Mouse (Mus musculus) myocyte (in vitro differentiated cells): ENCODE measurements around the gene Utp11.

Experiments
- CEBPB ChIP-seq: IDR thresholded peaks from 2 replicates; pipeline ENCODE4 v1.6.1; 2011; ENCODE audit warnings: mild to moderate bottlenecking, moderate library complexity; ENCODE audit not compliant: poor library complexity, insufficient read depth, severe bottlenecking
- E2F4 ChIP-seq: IDR thresholded peaks from one replicate; pipeline ENCODE4 v1.6.1; 2011; ENCODE audit warnings: mild to moderate bottlenecking, control low read depth, moderate library complexity; ENCODE audit not compliant: insufficient read depth
- MAX ChIP-seq: IDR thresholded peaks from one replicate; pipeline ENCODE4 v1.6.1; 2011; ENCODE audit warnings: low read depth, mild to moderate bottlenecking, control low read depth
- MYOD1 ChIP-seq, 3 experiments: IDR thresholded peaks; one replicate each; pipeline ENCODE4 v1.6.1; 2011; ENCODE audit warnings: control low read depth in 2 of 3, low read depth in 2 of 3, mild to moderate bottlenecking in 2 of 3, moderate library complexity in 1 of 3; ENCODE audit not compliant: insufficient read length in 2 of 3, control insufficient read depth in 1 of 3
- MYOG ChIP-seq, 3 experiments: IDR thresholded peaks; one replicate each; pipeline ENCODE4 v1.6.1; 2011; ENCODE audit warnings: control low read depth in 2 of 3, low read depth in 2 of 3, mild to moderate bottlenecking in 2 of 3; ENCODE audit not compliant: insufficient read length in 2 of 3, control insufficient read depth in 1 of 3, insufficient read depth in 1 of 3
- POLR2A ChIP-seq: IDR thresholded peaks from one replicate; pipeline ENCODE4 v1.6.1; 2011; ENCODE audit warnings: low read depth, mild to moderate bottlenecking, control low read depth, moderate library complexity; ENCODE audit not compliant: insufficient read length
- POLR2AphosphoS2 ChIP-seq: IDR thresholded peaks from one replicate; pipeline ENCODE4 v1.6.1; 2011; ENCODE audit warnings: low read depth, control low read depth; ENCODE audit not compliant: insufficient read length
- REST ChIP-seq: IDR thresholded peaks from one replicate; pipeline ENCODE4 v1.6.1; 2011; ENCODE audit warnings: mild to moderate bottlenecking, control low read depth, moderate library complexity; ENCODE audit not compliant: insufficient read depth, insufficient read length
- TCF12 ChIP-seq: IDR thresholded peaks from one replicate; pipeline ENCODE4 v1.6.1; 2011; ENCODE audit warnings: mild to moderate bottlenecking, control low read depth; ENCODE audit not compliant: poor library complexity, insufficient read depth, severe bottlenecking
- USF1 ChIP-seq: IDR thresholded peaks from one replicate; pipeline ENCODE4 v1.6.1; 2011; ENCODE audit warnings: low read depth, mild to moderate bottlenecking, control low read depth, moderate library complexity

DNA sequence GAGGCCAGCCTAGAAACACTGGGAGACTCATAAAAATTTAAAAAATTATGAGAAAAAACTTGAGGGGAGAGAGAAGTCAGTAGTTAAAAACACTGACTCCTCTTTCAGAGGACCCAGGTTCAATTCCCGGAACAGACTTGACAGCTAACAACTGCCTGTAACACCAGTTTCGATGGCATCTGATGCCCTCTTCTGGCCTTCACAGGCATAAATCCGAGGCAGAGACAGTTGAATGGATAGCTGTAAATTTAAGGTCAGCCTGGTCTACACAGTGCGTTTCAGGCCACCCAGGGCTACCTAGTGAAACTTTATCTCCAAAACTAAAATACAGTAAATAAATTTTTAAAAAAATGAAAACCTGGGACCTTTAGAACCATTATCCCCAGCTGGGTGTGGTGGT lies 8.4 kb downstream of the Utp11 start:
- TF ChIP-seq POLR2A = no peak
- TF ChIP-seq POLR2AphosphoS2 = no peak
- no peak for TF ChIP-seq E2F4
- TF ChIP-seq USF1 = no peak
- TF ChIP-seq REST = no peak
- TF ChIP-seq CEBPB = no peak
- TF ChIP-seq MYOG (IDR thresholded peaks at IDR 0.05; ENCODE audit: control insufficient read depth in 1 of 3, insufficient read depth in 1 of 3, insufficient read length in 2 of 3, low read depth in 2 of 3) = no peak
- no peak for TF ChIP-seq MAX
- no peak for TF ChIP-seq TCF12
- TF ChIP-seq MYOD1 (IDR thresholded peaks at IDR 0.05; ENCODE audit: control insufficient read depth in 1 of 3, insufficient read length in 2 of 3, low read depth in 2 of 3) = no peak
